12 mouse cellular contexts compared by ENCODE assay signal in the genomic region with DNA sequence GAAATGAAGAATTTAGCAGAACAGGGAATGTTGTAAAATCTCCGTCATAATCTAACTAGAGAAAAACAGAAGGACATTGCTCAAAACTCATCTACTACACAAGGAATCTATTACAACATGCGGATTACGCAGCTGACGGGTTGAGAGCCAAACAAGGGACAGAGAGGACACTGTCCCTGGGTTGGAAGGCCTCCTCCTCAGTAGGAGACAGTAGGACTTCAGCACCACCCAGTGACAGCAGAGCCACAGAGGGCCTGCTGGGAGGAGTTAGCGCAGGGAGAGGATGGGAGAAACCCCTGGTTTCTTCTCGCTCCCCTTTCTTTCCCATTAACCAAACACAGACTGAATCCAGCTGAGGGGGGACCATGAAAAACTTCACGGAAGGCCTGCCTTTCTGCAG. TPM values are rescaled to one million over a fixed set of nuclear protein-coding genes. Genes with fewer than 3 reads are reported as not detected.
A peak's percentile ranks its signal among the peaks of the same experiment; 100 is the strongest.
DNase-seq lines count a peak whose midpoint lies in the region; ATAC-seq and TF ChIP-seq lines count a peak whose summit lies in the region.
"Had no signal": no experiment of that assay in that cellular context is flagged by ENCODE, and none has a peak within 500 bp of the region (broad histone marks: within the 10 kb centered on the region; RNA-seq: fewer than 3 reads in every experiment).

No protein-coding gene starts in this region.

- H3K9ac ChIP-seq in kidney, embryonic 15.5 days = no peak overlapping the region
- no peak overlapping the region for H3K9ac ChIP-seq in stomach, postnatal 0 days (ENCODE audit: low read length)
- H3K9ac ChIP-seq: limb, embryonic 15.5 days; midbrain, embryonic 15.5 days had no signal

- H3K4me2 ChIP-seq in kidney, embryonic 15.5 days = peak overlapping the region; percentile 13; the same call in 1 of the 2 replicates
- no peak overlapping the region for H3K4me2 ChIP-seq in stomach, postnatal 0 days (replicated peaks; ENCODE audit: low read depth)
- H3K4me2 ChIP-seq: limb, embryonic 15.5 days; midbrain, embryonic 15.5 days had no signal

- DNase-seq in adrenal gland, postnatal 14 days = peak; percentile 54
- no peak for DNase-seq in adrenal gland, adult 18-20 months (ENCODE audit: low spot score in 2 of 2)
- DNase-seq in kidney, adult 9 months = no peak
- peak; percentile 30 for DNase-seq in lung, postnatal 10 days
- DNase-seq in lung, adult 2 months = no peak
- DNase-seq in stomach, postnatal 0 days (ENCODE audit: low spot score) = no peak
- no peak for DNase-seq in right cerebral cortex, adult 2 months (ENCODE audit: low spot score in 2 of 2)

- H3K36me3 ChIP-seq in kidney, embryonic 15.5 days = no peaks in the 10 kb centered on the region
- H3K36me3 ChIP-seq in stomach, postnatal 0 days (ENCODE audit: control insufficient read depth, insufficient read depth, low read length) = no peaks in the 10 kb centered on the region
- H3K36me3 ChIP-seq: limb, embryonic 15.5 days; midbrain, embryonic 15.5 days had no signal

- no peak overlapping the region; the same call in 1 of the 2 replicates for H3K27ac ChIP-seq in kidney, embryonic 15.5 days
- H3K27ac ChIP-seq in stomach, postnatal 0 days (replicated peaks) = no peak overlapping the region
- H3K27ac ChIP-seq: limb, embryonic 15.5 days; midbrain, embryonic 15.5 days had no signal

- no peak overlapping the region for H3K4me3 ChIP-seq in kidney, embryonic 15.5 days (replicated peaks)
- no peak overlapping the region for H3K4me3 ChIP-seq in lung, adult 2 months (replicated peaks; ENCODE audit: extremely low read depth, low read depth, low read length)
- no peak overlapping the region for H3K4me3 ChIP-seq in stomach, postnatal 0 days (ENCODE audit: low read depth, low read length)
- H3K4me3 ChIP-seq: erythroblast, embryonic 14.5 days; limb, embryonic 15.5 days; midbrain, embryonic 15.5 days had no signal

- TF ChIP-seq EP300 in stomach, postnatal 0 days (optimal IDR thresholded peaks at IDR 0.05) = no peak

- H3K9me3 ChIP-seq in kidney, embryonic 15.5 days (replicated peaks) = no peaks in the 10 kb centered on the region
- no peaks in the 10 kb centered on the region for H3K9me3 ChIP-seq in stomach, postnatal 0 days (ENCODE audit: control insufficient read depth, low read length)
- H3K9me3 ChIP-seq: limb, embryonic 15.5 days; midbrain, embryonic 15.5 days had no signal

- H3K27me3 ChIP-seq in kidney, embryonic 15.5 days = no peaks in the 10 kb centered on the region
- no peaks in the 10 kb centered on the region for H3K27me3 ChIP-seq in stomach, postnatal 0 days (ENCODE audit: control insufficient read depth, insufficient read depth, low read length)
- H3K27me3 ChIP-seq: limb, embryonic 15.5 days; midbrain, embryonic 15.5 days; Patski had no signal

- TF ChIP-seq POLR2A in lung, adult 2 months (IDR thresholded peaks at IDR 0.05; ENCODE audit: borderline replicate concordance, extremely low read depth, low read depth, low read length) = no peak

- no peak for ATAC-seq in kidney, embryonic 15.5 days (replicated peaks; ENCODE audit: low FRiP score)
- no peak for ATAC-seq in stomach, postnatal 0 days (ENCODE audit: low FRiP score, low TSS enrichment)
- ATAC-seq: midbrain, embryonic 15.5 days; Patski had no signal

- TF ChIP-seq CTCF in lung, adult 2 months (IDR thresholded peaks at IDR 0.05; ENCODE audit: insufficient read depth, low read length) = no peak
- peak; percentile 49 for TF ChIP-seq CTCF in stomach, postnatal 0 days (IDR thresholded peaks at IDR 0.05; ENCODE audit: low read depth)

- 65% methylated on average over 7 of the region's 7 CpGs for WGBS in kidney, embryonic 15.5 days
- 71% methylated on average over 7 of the region's 7 CpGs for WGBS in lung, adult 2 months
- 67% methylated on average over 7 of the region's 7 CpGs for WGBS in stomach, postnatal 0 days

- H3K4me1 ChIP-seq in kidney, embryonic 15.5 days = peaks cover 17% of the 10 kb centered on the region
- peaks cover 4% of the 10 kb centered on the region; the same call in 1 of the 2 replicates for H3K4me1 ChIP-seq in lung, adult 2 months (ENCODE audit: control insufficient read depth, insufficient read depth, low read length)
- no peaks in the 10 kb centered on the region for H3K4me1 ChIP-seq in stomach, postnatal 0 days (replicated peaks; ENCODE audit: control insufficient read depth, insufficient read depth)

RNA-seq across cellular contexts. Expression of a gene that starts 5.2 kb away (rescaled TPM):
- 78.1 and 86.7 TPM in 2 replicates for total RNA-seq in adrenal gland, postnatal 14 days (2021)
- 10 to 100 TPM; 77.1 to 82.5 TPM for total RNA-seq in adrenal gland, adult 18-20 months (2021)
- 120 and 125 TPM in 2 replicates for polyA plus RNA-seq in kidney, embryonic 15.5 days (2015; fragmentation: Nextera tagmentation; extraction: Ambion mirVana)
- 67.2 and 114 TPM in 2 replicates for polyA plus RNA-seq in lung, adult 2 months (2012; rRNA removed)
- 214 and 223 TPM in 2 replicates for polyA plus RNA-seq in stomach, postnatal 0 days (2015; fragmentation: Nextera tagmentation; extraction: Ambion mirVana)

RNA-seq across cellular contexts. Expression of a gene that starts 53.6 kb away (rescaled TPM):
- total RNA-seq in adrenal gland, postnatal 14 days (2021) = 33.2 and 35.1 TPM in 2 replicates
- total RNA-seq in adrenal gland, adult 18-20 months (2021) = 10 to 100 TPM; 35.2 to 50.7 TPM
- polyA plus RNA-seq in kidney, embryonic 15.5 days (2015; fragmentation: Nextera tagmentation; extraction: Ambion mirVana) = 18.1 and 18.4 TPM in 2 replicates
- polyA plus RNA-seq in lung, adult 2 months (2012; rRNA removed) = 9.0 and 11.2 TPM in 2 replicates
- 12.6 and 13.6 TPM in 2 replicates for polyA plus RNA-seq in stomach, postnatal 0 days (2015; fragmentation: Nextera tagmentation; extraction: Ambion mirVana)

Comparison
In these comparisons a context has a peak if more than half of its experiments do, and no peak if none do; other contexts are left out.
1. DNase-seq: peak in adrenal gland, postnatal 14 days (single experiment) and lung, postnatal 10 days (single experiment); none in adrenal gland, adult 18-20 months (0 of 2), kidney, adult 9 months (single experiment), lung, adult 2 months (single experiment), stomach, postnatal 0 days (single experiment) and right cerebral cortex, adult 2 months (0 of 2).